Mouse (Mus musculus): ENCODE measurements around the gene Pagr1b.

- TF ChIP-seq GATA1 (IDR thresholded peaks at IDR 0.05; ENCODE audit: borderline replicate concordance, low read length) (no peak), FLI1 (IDR thresholded peaks at IDR 0.05; ENCODE audit: low read length) (no peak)
These were observed 5.6 kb upstream of the Pagr1b start for GRCm38 (mm10) chr7:127021563-127022527.

Measured in megakaryocyte, embryonic 14.5 days (primary cell).